Mouse (Mus musculus) heart, postnatal 0 days (tissue): ENCODE data around the gene Exoc5.

Experiments
- CTCF ChIP-seq: IDR thresholded peaks from 2 replicates; pipeline ENCODE4 v1.5.1; 2016; ENCODE audit warnings: antibody characterized with exemption, control low read depth, low read depth
- EP300 ChIP-seq: IDR thresholded peaks from 2 replicates; pipeline ENCODE4 v1.6.1; 2016; ENCODE audit warnings: antibody characterized with exemption, low read depth

DNA sequence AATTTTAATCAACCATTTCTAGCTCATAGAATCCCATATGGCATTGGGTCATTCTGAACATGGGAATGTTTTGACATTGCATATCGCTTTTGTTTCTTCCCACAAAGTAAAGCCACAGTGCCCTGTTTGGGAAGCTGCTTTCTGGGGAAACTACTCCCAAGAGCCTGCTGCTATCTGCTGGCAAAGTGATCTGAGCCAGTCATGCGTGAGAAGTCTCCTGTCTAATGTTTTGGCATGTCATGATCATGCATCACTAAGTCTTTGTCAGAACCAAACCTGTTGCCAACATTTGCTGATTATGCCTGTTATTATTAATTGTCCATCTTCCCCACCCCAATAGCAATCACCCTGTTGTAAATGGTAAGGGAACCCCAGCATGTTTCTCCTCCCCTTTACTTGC, 94.9 kb downstream of the Exoc5 start:
- TF ChIP-seq CTCF (no peak), EP300 (no peak)
